Mouse (Mus musculus): Measurements from ENCODE around the gene Nuak2. TPM values are rescaled to one million over a fixed set of nuclear protein-coding genes. Genes with fewer than 3 reads are reported as not detected.

Nuak2 gene
- polyA plus RNA-seq, 1 experiment = 2.9 TPM

DNA sequence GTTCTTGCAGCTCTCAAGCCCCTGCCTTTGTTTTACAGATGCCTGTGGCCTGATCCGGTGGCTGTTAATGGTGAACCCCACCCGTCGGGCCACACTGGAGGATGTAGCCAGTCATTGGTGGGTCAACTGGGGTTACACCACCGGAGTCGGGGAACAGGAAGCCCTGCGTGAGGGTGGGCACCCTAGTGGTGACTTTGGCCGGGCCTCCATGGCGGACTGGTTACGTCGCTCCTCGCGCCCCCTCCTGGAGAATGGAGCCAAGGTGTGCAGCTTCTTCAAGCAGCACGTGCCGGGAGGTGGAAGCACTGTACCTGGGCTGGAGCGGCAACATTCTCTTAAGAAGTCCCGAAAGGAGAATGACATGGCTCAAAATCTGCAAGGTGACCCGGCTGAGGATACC is 15.4 kb downstream of the Nuak2 start:
- 91% methylated on average over 17 of the region's 17 CpGs for WGBS
- Histone ChIP-seq H3K4me1 (ENCODE audit: control insufficient read depth, insufficient read depth, low read length) (peaks cover 15% of the 10 kb centered on the region), H3K4me3 (replicated peaks; ENCODE audit: insufficient read depth, low read depth, low read length) (no peak overlapping the region), H3K27me3 (ENCODE audit: control insufficient read depth, insufficient read depth, low read length) (no peaks in the 10 kb centered on the region), H3K27ac (ENCODE audit: insufficient read depth, low read length) (no peak overlapping the region)
- DNase-seq = no peak
- TF ChIP-seq POLR2A (IDR thresholded peaks at IDR 0.05; ENCODE audit: borderline replicate concordance, insufficient read depth, low read length) (no peak), CTCF (IDR thresholded peaks at IDR 0.05; ENCODE audit: borderline replicate concordance, insufficient read depth, low read depth, low read length) (no peak)

DNA sequence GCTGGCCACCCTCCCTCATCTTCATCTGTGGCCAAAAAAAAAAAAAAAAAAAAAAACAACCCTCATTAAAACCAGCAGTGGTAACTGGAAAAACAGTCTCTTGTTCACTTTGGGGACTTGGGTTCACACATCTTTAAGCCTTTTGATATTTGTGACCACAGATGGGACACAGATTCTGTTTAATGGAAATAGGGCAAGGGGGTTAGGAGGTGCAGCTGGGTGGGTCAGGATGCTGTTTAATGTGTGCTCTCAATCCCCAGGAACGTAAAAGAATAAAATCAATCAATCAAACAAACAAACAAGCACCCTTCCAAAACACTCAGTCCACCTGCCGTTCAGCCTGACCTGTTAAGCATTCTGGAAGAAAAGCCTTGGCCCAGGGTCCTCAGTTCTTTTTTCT is 17.3 kb downstream of the Nuak2 start:
- no peak overlapping the region for H3K27ac ChIP-seq (ENCODE audit: insufficient read depth, low read length)
- TF ChIP-seq POLR2A (IDR thresholded peaks at IDR 0.05; ENCODE audit: borderline replicate concordance, insufficient read depth, low read length) (no peak), CTCF (IDR thresholded peaks at IDR 0.05; ENCODE audit: borderline replicate concordance, insufficient read depth, low read depth, low read length) (no peak)

DNA sequence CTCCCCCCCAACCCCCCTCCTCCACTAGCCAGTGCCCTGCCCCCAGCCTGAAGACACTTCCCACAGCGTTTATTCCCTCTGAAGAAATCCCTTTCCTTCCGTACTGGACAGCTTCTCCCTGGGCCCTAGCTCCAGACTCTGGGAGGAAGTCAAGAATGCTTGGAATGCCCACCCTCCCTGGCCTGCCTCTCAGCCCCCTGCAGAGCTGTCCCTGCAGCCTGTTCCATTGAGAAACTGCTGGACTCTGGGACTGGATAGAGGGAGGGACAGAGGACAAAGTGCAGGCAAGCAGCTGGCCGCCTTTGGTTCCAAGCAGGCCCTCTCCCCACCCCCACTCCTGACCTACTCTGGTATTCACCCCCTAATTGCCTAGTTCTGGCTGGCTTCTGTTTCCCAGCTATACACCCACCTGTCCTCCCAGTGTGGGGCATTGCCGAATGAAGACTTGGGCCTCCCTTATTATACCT is 17.8 kb downstream of the Nuak2 start:
- no peak overlapping the region for H3K4me3 ChIP-seq (replicated peaks; ENCODE audit: insufficient read depth, low read depth, low read length)
- 51% methylated on average over 4 of the region's 4 CpGs for WGBS
- TF ChIP-seq POLR2A (IDR thresholded peaks at IDR 0.05; ENCODE audit: borderline replicate concordance, insufficient read depth, low read length) (no peak), CTCF (IDR thresholded peaks at IDR 0.05; ENCODE audit: borderline replicate concordance, insufficient read depth, low read depth, low read length) (no peak)
- no peaks in the 10 kb centered on the region for H3K27me3 ChIP-seq (ENCODE audit: control insufficient read depth, insufficient read depth, low read length)
- H3K4me1 ChIP-seq (ENCODE audit: control insufficient read depth, insufficient read depth, low read length) = peaks cover 15% of the 10 kb centered on the region
- no peak for DNase-seq
- H3K27ac ChIP-seq (ENCODE audit: insufficient read depth, low read length) = no peak overlapping the region

More for the DNA sequence above, 17.3 kb downstream of the Nuak2 start:
- Histone ChIP-seq H3K4me3 (replicated peaks; ENCODE audit: insufficient read depth, low read depth, low read length) (no peak overlapping the region), H3K4me1 (ENCODE audit: control insufficient read depth, insufficient read depth, low read length) (peaks cover 15% of the 10 kb centered on the region), H3K27me3 (ENCODE audit: control insufficient read depth, insufficient read depth, low read length) (no peaks in the 10 kb centered on the region)
- WGBS = 80% methylated on average over 2 of the region's 2 CpGs
- no peak for DNase-seq

DNA sequence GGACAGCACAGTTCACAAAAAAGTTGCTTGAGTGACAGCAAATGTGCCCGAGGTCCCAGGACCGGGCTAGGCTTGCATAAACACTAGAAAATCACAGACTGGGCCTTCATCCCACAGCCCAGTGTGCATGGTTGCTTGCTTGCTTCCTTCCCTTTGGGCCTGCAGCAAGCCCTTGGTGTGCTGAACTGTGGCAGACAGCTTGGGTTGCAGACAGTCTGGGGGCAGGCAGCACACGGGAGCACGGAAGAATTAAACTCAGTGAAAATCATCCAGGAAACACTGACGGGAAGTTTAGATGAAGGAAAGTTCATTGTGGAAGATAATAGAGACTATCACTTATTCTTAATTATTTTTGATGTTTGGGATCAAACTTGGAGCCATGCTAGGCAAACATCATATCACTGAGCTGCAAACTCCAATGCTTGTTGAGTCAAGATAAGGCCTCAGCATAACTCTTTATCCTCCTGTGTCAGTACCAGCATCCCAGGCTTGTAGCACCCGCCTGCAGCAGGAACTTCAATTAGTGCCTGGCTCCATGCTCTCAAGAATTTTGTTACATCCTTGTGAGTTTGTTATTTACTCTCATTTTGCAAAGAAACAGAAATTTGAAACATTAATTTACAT is 18.4 kb downstream of the Nuak2 start:
- no peak for TF ChIP-seq POLR2A (IDR thresholded peaks at IDR 0.05; ENCODE audit: borderline replicate concordance, insufficient read depth, low read length)
- TF ChIP-seq CTCF (IDR thresholded peaks at IDR 0.05; ENCODE audit: borderline replicate concordance, insufficient read depth, low read depth, low read length) = no peak
- H3K4me1 ChIP-seq (ENCODE audit: control insufficient read depth, insufficient read depth, low read length) = peaks cover 15% of the 10 kb centered on the region
- H3K4me3 ChIP-seq (replicated peaks; ENCODE audit: insufficient read depth, low read depth, low read length) = no peak overlapping the region
- no peaks in the 10 kb centered on the region for H3K27me3 ChIP-seq (ENCODE audit: control insufficient read depth, insufficient read depth, low read length)
- WGBS = 72% methylated on average over 6 of the region's 6 CpGs
- DNase-seq = no peak
- H3K27ac ChIP-seq (ENCODE audit: insufficient read depth, low read length) = no peak overlapping the region

DNA sequence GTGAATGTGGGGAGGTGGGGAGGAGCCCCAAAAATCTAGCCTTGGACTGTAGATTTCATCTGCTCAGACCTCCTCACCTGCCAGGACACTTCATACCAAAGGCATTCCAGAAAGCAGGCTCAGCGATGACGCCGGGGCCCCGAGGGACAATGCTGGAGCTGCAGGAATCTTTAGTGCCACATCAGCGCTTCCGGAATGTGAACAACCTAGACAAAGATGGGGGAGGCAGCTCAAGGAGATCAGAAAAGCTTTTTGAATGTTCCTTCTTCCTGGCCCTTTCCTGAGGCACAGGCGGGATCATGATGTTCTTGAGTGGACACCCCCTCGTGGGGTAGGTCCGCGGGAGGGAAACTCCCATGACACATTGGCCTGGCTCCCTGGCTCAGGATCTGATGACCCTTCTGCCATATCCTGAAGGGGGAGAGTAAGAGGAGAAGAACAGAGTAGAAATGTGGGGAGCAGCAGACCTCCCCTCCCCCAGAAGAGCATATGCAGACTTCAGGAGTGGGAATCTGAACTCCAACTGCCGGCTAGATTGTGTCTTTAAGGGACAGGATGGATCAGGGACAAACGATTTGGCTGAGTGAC is 19.5 kb downstream of the Nuak2 start:
- 56% methylated on average over 12 of the region's 12 CpGs for WGBS
- no peak for DNase-seq
- Histone ChIP-seq H3K4me1 (ENCODE audit: control insufficient read depth, insufficient read depth, low read length) (peaks cover 8% of the 10 kb centered on the region), H3K27ac (ENCODE audit: insufficient read depth, low read length) (no peak overlapping the region), H3K27me3 (ENCODE audit: control insufficient read depth, insufficient read depth, low read length) (no peaks in the 10 kb centered on the region), H3K4me3 (replicated peaks; ENCODE audit: insufficient read depth, low read depth, low read length) (no peak overlapping the region)
- TF ChIP-seq POLR2A (IDR thresholded peaks at IDR 0.05; ENCODE audit: borderline replicate concordance, insufficient read depth, low read length) = no peak
- TF ChIP-seq CTCF (IDR thresholded peaks at IDR 0.05; ENCODE audit: borderline replicate concordance, insufficient read depth, low read depth, low read length) = no peak

DNA sequence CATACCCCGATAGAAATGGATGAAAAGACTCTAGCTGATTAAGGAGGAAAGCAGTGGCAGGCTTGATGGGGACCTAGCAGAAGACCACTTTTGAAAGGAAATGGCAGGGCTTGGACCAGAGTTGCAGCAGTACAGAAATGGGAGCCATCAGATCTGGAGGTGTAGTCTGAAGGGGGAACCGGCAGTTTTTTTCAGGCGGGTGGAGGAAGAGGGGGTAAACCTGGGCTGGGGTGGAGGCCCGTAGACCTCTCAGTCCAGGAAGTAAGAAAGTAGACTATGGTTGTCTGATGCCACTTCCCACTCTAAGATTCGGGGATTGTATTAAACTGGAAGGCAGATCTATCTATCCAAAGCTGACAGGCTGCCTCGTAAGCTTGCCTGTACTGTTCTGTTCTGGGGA is 21.0 kb downstream of the Nuak2 start:
- no peak overlapping the region for H3K4me3 ChIP-seq (replicated peaks; ENCODE audit: insufficient read depth, low read depth, low read length)
- no peak for TF ChIP-seq POLR2A (IDR thresholded peaks at IDR 0.05; ENCODE audit: borderline replicate concordance, insufficient read depth, low read length)
- no peak for TF ChIP-seq CTCF (IDR thresholded peaks at IDR 0.05; ENCODE audit: borderline replicate concordance, insufficient read depth, low read depth, low read length)
- H3K27me3 ChIP-seq (ENCODE audit: control insufficient read depth, insufficient read depth, low read length) = no peaks in the 10 kb centered on the region
- no peak for DNase-seq
- WGBS = 86% methylated on average over 6 of the region's 6 CpGs
- H3K27ac ChIP-seq (ENCODE audit: insufficient read depth, low read length) = no peak overlapping the region
- H3K4me1 ChIP-seq (ENCODE audit: control insufficient read depth, insufficient read depth, low read length) = no peaks in the 10 kb centered on the region

DNA sequence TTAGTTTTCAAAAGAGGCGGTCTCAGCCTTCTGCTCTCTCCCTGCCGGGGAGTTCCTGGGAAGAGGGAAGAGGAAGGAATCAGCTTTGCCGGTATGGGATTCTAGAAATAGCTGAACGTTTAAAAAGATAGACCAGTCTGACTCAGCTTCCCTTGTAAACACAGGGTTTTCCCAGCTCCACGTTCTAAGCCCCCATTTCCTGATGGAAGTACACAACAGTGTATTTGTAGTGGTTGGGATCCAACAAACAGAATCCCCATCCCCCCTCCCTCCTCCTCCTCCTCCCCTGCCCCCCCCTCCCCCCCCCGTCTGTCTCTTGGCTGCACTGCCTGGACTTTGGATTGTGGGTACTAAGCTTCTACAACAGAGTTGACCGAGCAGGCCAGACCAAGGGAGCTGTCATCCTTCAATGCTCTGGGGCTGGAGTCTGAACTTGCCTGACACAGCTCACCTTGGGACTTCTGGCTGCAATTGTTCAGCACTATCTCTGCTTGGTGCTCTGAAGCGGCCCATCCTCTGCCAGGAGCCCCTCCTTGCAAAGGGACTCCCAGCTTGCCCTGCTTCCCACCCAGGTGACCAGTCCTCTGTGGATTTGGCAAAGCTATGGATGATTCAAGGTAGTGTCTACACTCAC is 22.2 kb downstream of the Nuak2 start:
- H3K27ac ChIP-seq (ENCODE audit: insufficient read depth, low read length) = no peak overlapping the region
- no peaks in the 10 kb centered on the region for H3K4me1 ChIP-seq (ENCODE audit: control insufficient read depth, insufficient read depth, low read length)
- TF ChIP-seq POLR2A (IDR thresholded peaks at IDR 0.05; ENCODE audit: borderline replicate concordance, insufficient read depth, low read length) = no peak
- no peak for TF ChIP-seq CTCF (IDR thresholded peaks at IDR 0.05; ENCODE audit: borderline replicate concordance, insufficient read depth, low read depth, low read length)

More for the DNA sequence above, 22.2 kb downstream of the Nuak2 start:
- WGBS = 44% methylated on average over 8 of the region's 8 CpGs
- H3K4me3 ChIP-seq (replicated peaks; ENCODE audit: insufficient read depth, low read depth, low read length) = no peak overlapping the region
- H3K27me3 ChIP-seq (ENCODE audit: control insufficient read depth, insufficient read depth, low read length) = no peaks in the 10 kb centered on the region
- DNase-seq = no peak

Data from cerebellum, adult 2 months (tissue).